ENCODE assay signal across 12 mouse cellular contexts in genomic region chr9:122091782-122092228, GRCm38 (mm10). TPM values are rescaled to one million over a fixed set of nuclear protein-coding genes. Genes with fewer than 3 reads are reported as not detected.
A peak's percentile ranks its signal among the peaks of the same experiment; 100 is the strongest.
DNase-seq lines count a peak whose midpoint lies in the region; ATAC-seq and TF ChIP-seq lines count a peak whose summit lies in the region.
"Had no signal": no experiment of that assay in that cellular context is flagged by ENCODE, and none has a peak within 500 bp of the region (broad histone marks: within the 10 kb centered on the region; RNA-seq: fewer than 3 reads in every experiment).

No protein-coding gene starts in this region.

- H3K4me2 ChIP-seq in lung, embryonic 14.5 days = peak overlapping the region; percentile 24; the same call in 1 of the 2 replicates
- no peak overlapping the region for H3K4me2 ChIP-seq in intestine, postnatal 0 days (replicated peaks; ENCODE audit: low read depth)
- H3K4me2 ChIP-seq in stomach, embryonic 15.5 days = no peak overlapping the region
- H3K4me2 ChIP-seq: hindbrain, embryonic 15.5 days had no signal

- intact Hi-C loops in gastrocnemius, adult 2 months (cut with DNase I) = no loop called here
- intact Hi-C loops in gastrocnemius, postnatal 36 days (cut with DNase I) = no loop called here

- TF ChIP-seq CTCF in gastrocnemius, adult 2 months (IDR thresholded peaks at IDR 0.05) = no peak
- TF ChIP-seq CTCF in lung, embryonic 14.5 days (IDR thresholded peaks at IDR 0.05; ENCODE audit: low read depth) = no peak
- no peak for TF ChIP-seq CTCF in intestine, postnatal 0 days (IDR thresholded peaks at IDR 0.05; ENCODE audit: low read depth)

- no peak overlapping the region for H3K9ac ChIP-seq in lung, embryonic 14.5 days
- no peak overlapping the region for H3K9ac ChIP-seq in intestine, postnatal 0 days (ENCODE audit: low read depth, low read length)
- no peak overlapping the region for H3K9ac ChIP-seq in stomach, embryonic 15.5 days
- H3K9ac ChIP-seq: hindbrain, embryonic 15.5 days had no signal

- peak; percentile 37 for DNase-seq in gastrocnemius, adult 2 months
- DNase-seq in gastrocnemius, postnatal 36 days = no peak
- peak; percentile 80 for DNase-seq in lung, embryonic 14.5 days
- no peak for DNase-seq in lung, postnatal 14 days
- no peak for DNase-seq in urinary bladder, postnatal 10 days (ENCODE audit: low spot score)
- DNase-seq: adrenal gland, adult 8-10 months; cerebellum, adult 9-11 months; embryo, embryonic 11 days had no signal

- peak; percentile 84 for ATAC-seq in lung, embryonic 14.5 days (ENCODE audit: insufficient read depth)
- ATAC-seq in intestine, postnatal 0 days = no peak
- peak; percentile 27; the same call in 1 of the 2 replicates for ATAC-seq in stomach, embryonic 15.5 days (ENCODE audit: insufficient read depth, low FRiP score, low read depth)
- ATAC-seq in cerebellum, adult (ENCODE audit: insufficient number of reproducible peaks, low FRiP score, low TSS enrichment) = no peak

- no peaks in the 10 kb centered on the region for H3K9me3 ChIP-seq in lung, embryonic 14.5 days (ENCODE audit: low read depth, low read length)
- no peaks in the 10 kb centered on the region for H3K9me3 ChIP-seq in intestine, postnatal 0 days (ENCODE audit: control insufficient read depth)
- no peaks in the 10 kb centered on the region for H3K9me3 ChIP-seq in stomach, embryonic 15.5 days
- H3K9me3 ChIP-seq: hindbrain, embryonic 15.5 days had no signal

- peaks cover 10% of the 10 kb centered on the region; the same call in 1 of the 2 replicates for H3K4me1 ChIP-seq in lung, embryonic 14.5 days (ENCODE audit: insufficient read depth)
- 0 out of 2 replicates have a peak, but pooled peaks cover 3% of the 10 kb centered on the region for H3K4me1 ChIP-seq in intestine, postnatal 0 days (replicated peaks; ENCODE audit: control insufficient read depth, insufficient read depth, low read length)
- 0 out of 2 replicates have a peak, but pooled peaks cover 6% of the 10 kb centered on the region for H3K4me1 ChIP-seq in stomach, embryonic 15.5 days
- H3K4me1 ChIP-seq: hindbrain, embryonic 15.5 days had no signal

- H3K27me3 ChIP-seq in lung, embryonic 14.5 days (ENCODE audit: insufficient read depth, low read length) = no peaks in the 10 kb centered on the region
- H3K27me3 ChIP-seq in intestine, postnatal 0 days (replicated peaks; ENCODE audit: control insufficient read depth, insufficient read depth, low read length) = no peaks in the 10 kb centered on the region
- no peaks in the 10 kb centered on the region for H3K27me3 ChIP-seq in stomach, embryonic 15.5 days (replicated peaks)
- H3K27me3 ChIP-seq: hindbrain, embryonic 15.5 days had no signal

- H3K4me3 ChIP-seq in gastrocnemius, adult 2 months = no peak overlapping the region
- no peak overlapping the region for H3K4me3 ChIP-seq in lung, embryonic 14.5 days (ENCODE audit: low read depth, low read length)
- H3K4me3 ChIP-seq in intestine, postnatal 0 days (ENCODE audit: low read depth, low read length) = no peak overlapping the region
- no peak overlapping the region for H3K4me3 ChIP-seq in stomach, embryonic 15.5 days (replicated peaks)
- H3K4me3 ChIP-seq: hindbrain, embryonic 15.5 days had no signal

- H3K36me3 ChIP-seq in lung, embryonic 14.5 days (ENCODE audit: insufficient read depth) = no peaks in the 10 kb centered on the region
- H3K36me3 ChIP-seq in intestine, postnatal 0 days (ENCODE audit: control insufficient read depth, insufficient read depth) = no peaks in the 10 kb centered on the region
- H3K36me3 ChIP-seq in stomach, embryonic 15.5 days = no peaks in the 10 kb centered on the region
- H3K36me3 ChIP-seq: hindbrain, embryonic 15.5 days had no signal

- H3K27ac ChIP-seq in gastrocnemius, adult 2 months = peak overlapping the region; percentile 43
- peak overlapping the region; percentile 81 for H3K27ac ChIP-seq in lung, embryonic 14.5 days (ENCODE audit: low read depth)
- H3K27ac ChIP-seq in intestine, postnatal 0 days (ENCODE audit: low read depth, low read length) = peak overlapping the region; percentile 21
- H3K27ac ChIP-seq in stomach, embryonic 15.5 days = peak overlapping the region; percentile 52
- H3K27ac ChIP-seq: hindbrain, embryonic 15.5 days had no signal

- WGBS in lung, embryonic 14.5 days = 14% methylated on average over 5 of the region's 5 CpGs
- 41% methylated on average over 5 of the region's 5 CpGs for WGBS in intestine, postnatal 0 days
- 7% methylated on average over 5 of the region's 5 CpGs for WGBS in stomach, embryonic 15.5 days

RNA-seq across cellular contexts. Expression of gene Snrk, which starts 25.3 kb away (rescaled TPM):
- total RNA-seq in gastrocnemius, adult 2 months (2021) = 10 to 100 TPM; 55.2 to 80.0 TPM
- total RNA-seq in gastrocnemius, postnatal 36 days (2021) = 10 to 100 TPM; 54.0 to 66.3 TPM
- polyA plus RNA-seq in lung, embryonic 14.5 days (2014; fragmentation: Nextera tagmentation; extraction: Ambion mirVana) = 57.9 and 58.4 TPM in 2 replicates
- 35.4 and 35.6 TPM in 2 replicates for polyA plus RNA-seq in intestine, postnatal 0 days (2015; fragmentation: Nextera tagmentation; extraction: Ambion mirVana)
- polyA plus RNA-seq in stomach, embryonic 15.5 days (2015; fragmentation: Nextera tagmentation; extraction: Ambion mirVana) = 54.2 and 56.1 TPM in 2 replicates

Comparison
In these comparisons a context has a peak if more than half of its experiments do, and no peak if none do; other contexts are left out.
1. DNase-seq: peak in gastrocnemius, adult 2 months (single experiment) and lung, embryonic 14.5 days (single experiment); none in gastrocnemius, postnatal 36 days (0 of 2), lung, postnatal 14 days (single experiment) and urinary bladder, postnatal 10 days (single experiment).
2. H3K27ac ChIP-seq: peak in every context shown above with its lines; median percentile 81 in lung, embryonic 14.5 days; 52 in stomach, embryonic 15.5 days; 43 in gastrocnemius, adult 2 months; 21 in intestine, postnatal 0 days.
3. ATAC-seq: peak in lung, embryonic 14.5 days (single experiment) and stomach, embryonic 15.5 days (single experiment); none in intestine, postnatal 0 days (single experiment) and cerebellum, adult (single experiment).